Mouse (Mus musculus): ENCODE measurements around the gene Clec2g. TPM values are rescaled to one million over a fixed set of nuclear protein-coding genes. Genes with fewer than 3 reads are reported as not detected.

Gene Clec2g
- total and polyA plus RNA-seq, 3 experiments: 0.04 TPM; not detected in 2

DNA sequence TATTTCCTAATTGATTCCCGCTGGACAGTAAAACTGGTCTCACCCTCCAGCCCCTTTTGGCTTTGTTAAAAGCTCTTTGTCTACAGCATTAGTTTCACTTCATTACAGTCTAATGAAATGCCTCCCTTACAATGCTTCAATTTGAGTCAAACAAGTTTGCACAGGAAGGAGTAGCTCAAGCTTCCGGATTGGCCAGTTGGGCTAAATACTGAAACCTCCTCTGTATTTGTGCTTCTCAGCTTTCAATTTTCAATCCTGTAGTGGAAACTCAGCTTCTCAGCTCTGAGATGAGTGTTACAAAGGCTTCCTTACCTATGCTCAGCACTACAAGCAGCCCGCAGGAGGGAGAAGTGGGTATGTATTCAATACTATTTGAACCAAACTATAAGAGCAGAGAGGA, 58.6 kb downstream of the Clec2g start:
- Histone ChIP-seq H3K27ac (ENCODE audit: control insufficient read depth, low read depth, low read length) (no peak overlapping the region), H3K4me1 (ENCODE audit: control insufficient read depth in 1 of 2, insufficient read depth in 2 of 2, low read length in 2 of 2) (peaks cover 1 to 15% of the 10 kb centered on the region in 2 experiments; a peak in 3 of 4 replicates), H3K79me2 (ENCODE audit: control insufficient read depth, insufficient read depth, low read length, poor library complexity) (no peaks in the 10 kb centered on the region; the same call in 1 of the 2 replicates), H3K9ac (ENCODE audit: control insufficient read depth, low read depth, low read length, poor library complexity, severe bottlenecking) (no peak overlapping the region), H3K27me3 (ENCODE audit: control insufficient read depth in 1 of 2, insufficient read depth in 2 of 2, low read length in 2 of 2) (no peaks in the 10 kb centered on the region; a peak in 1 of 4 replicates), H3K36me3 (ENCODE audit: control insufficient read depth in 1 of 2, insufficient read depth in 2 of 2, low read length in 2 of 2) (peaks cover 0 to 8% of the 10 kb centered on the region in 2 experiments; a peak in 2 of 4 replicates), H3K4me3 (ENCODE audit: control insufficient read depth in 1 of 2, insufficient read depth in 1 of 2, low read depth in 2 of 2, low read length in 2 of 2) (no peak overlapping the region), H3K9me3 (replicated peaks; ENCODE audit: insufficient read depth, low read length) (no peaks in the 10 kb centered on the region)
- DNase-seq (ENCODE audit: low read depth, low spot score): no peak
- TF ChIP-seq BHLHE40 (IDR thresholded peaks at IDR 0.05; ENCODE audit: borderline replicate concordance, low read depth, low read length): no peak
- TF ChIP-seq MAZ (IDR thresholded peaks at IDR 0.05; ENCODE audit: low read depth, low read length): no peak
- TF ChIP-seq ZKSCAN1 (IDR thresholded peaks at IDR 0.05; ENCODE audit: low read depth, low read length): no peak
- no peak for TF ChIP-seq TCF12 (IDR thresholded peaks at IDR 0.05; ENCODE audit: low read depth, low read length)
- no peak for TF ChIP-seq ETS1 (IDR thresholded peaks at IDR 0.05; ENCODE audit: low read depth, low read length)
- TF ChIP-seq MAFK (IDR thresholded peaks at IDR 0.05; ENCODE audit: borderline replicate concordance, low read depth, low read length): no peak
- TF ChIP-seq ZNF384 (IDR thresholded peaks at IDR 0.05; ENCODE audit: low read depth, low read length): no peak
- TF ChIP-seq CHD2 (IDR thresholded peaks at IDR 0.05; ENCODE audit: low read length): no peak

DNA sequence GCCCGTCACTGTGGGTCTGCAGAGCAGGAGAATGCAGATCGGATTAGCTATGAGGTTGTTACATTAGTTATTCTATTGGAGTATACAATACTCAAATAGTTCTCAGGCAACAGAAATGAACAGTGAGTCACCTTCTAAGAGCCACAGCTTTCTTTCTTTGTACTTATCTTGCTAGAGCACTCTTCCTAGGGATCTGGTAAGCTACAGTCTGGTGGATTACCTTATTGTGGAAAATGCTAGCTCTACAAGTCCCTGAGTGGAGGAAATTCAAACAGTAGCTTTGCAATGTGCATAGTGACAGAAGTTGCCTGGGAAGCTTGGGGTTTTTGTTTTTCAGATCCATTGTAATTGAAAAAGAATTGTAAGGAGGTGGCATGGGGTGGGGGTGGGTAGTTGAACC, 59.0 kb downstream of the Clec2g start:
- TF ChIP-seq ZMIZ1 (IDR thresholded peaks at IDR 0.05; ENCODE audit: low read depth, low read length) (no peak), NELFE (IDR thresholded peaks at IDR 0.05; ENCODE audit: low read depth, low read length) (no peak), ZNF384 (IDR thresholded peaks at IDR 0.05; ENCODE audit: low read depth, low read length) (no peak), MEF2A (IDR thresholded peaks at IDR 0.05; ENCODE audit: extremely low read depth, insufficient replicate concordance, low read depth, low read length, poor library complexity, severe bottlenecking) (no peak), JUND (IDR thresholded peaks at IDR 0.05; ENCODE audit: low read depth, low read length) (no peak), POLR2A (IDR thresholded peaks at IDR 0.05; ENCODE audit: control insufficient read depth in 1 of 2, insufficient read depth in 1 of 2, low read depth in 1 of 2, low read length in 2 of 2, poor library complexity in 1 of 2) (no peak), MAFK (IDR thresholded peaks at IDR 0.05; ENCODE audit: borderline replicate concordance, low read depth, low read length) (no peak), GABPA (IDR thresholded peaks at IDR 0.05; ENCODE audit: low read depth, low read length) (no peak), TBP (IDR thresholded peaks at IDR 0.05; ENCODE audit: low read depth, low read length) (no peak), E2F4 (IDR thresholded peaks at IDR 0.05; ENCODE audit: borderline replicate concordance, low read depth, low read length) (no peak), HCFC1 (IDR thresholded peaks at IDR 0.05; ENCODE audit: low read depth, low read length) (no peak), MYC (IDR thresholded peaks at IDR 0.05; ENCODE audit: low read depth, low read length) (no peak), CHD2 (IDR thresholded peaks at IDR 0.05; ENCODE audit: low read length) (no peak), RCOR1 (IDR thresholded peaks at IDR 0.05; ENCODE audit: low read depth, low read length) (no peak)
- H3K27ac ChIP-seq (ENCODE audit: control insufficient read depth, low read depth, low read length): no peak overlapping the region
- peaks cover 0 to 11% of the 10 kb centered on the region in 2 experiments; a peak in 2 of 4 replicates for H3K36me3 ChIP-seq (ENCODE audit: control insufficient read depth in 1 of 2, insufficient read depth in 2 of 2, low read length in 2 of 2)
- H3K27me3 ChIP-seq (ENCODE audit: control insufficient read depth in 1 of 2, insufficient read depth in 2 of 2, low read length in 2 of 2): no peaks in the 10 kb centered on the region; a peak in 1 of 4 replicates
- no peak overlapping the region for H3K4me3 ChIP-seq (ENCODE audit: control insufficient read depth in 1 of 2, insufficient read depth in 1 of 2, low read depth in 2 of 2, low read length in 2 of 2)
- H3K4me1 ChIP-seq (ENCODE audit: control insufficient read depth in 1 of 2, insufficient read depth in 2 of 2, low read length in 2 of 2): peaks cover 2 to 15% of the 10 kb centered on the region in 2 experiments; a peak in 3 of 4 replicates
- H3K9me3 ChIP-seq (replicated peaks; ENCODE audit: insufficient read depth, low read length): no peaks in the 10 kb centered on the region
- H3K79me2 ChIP-seq (ENCODE audit: control insufficient read depth, insufficient read depth, low read length, poor library complexity): no peaks in the 10 kb centered on the region; the same call in 1 of the 2 replicates
- no peak overlapping the region for H3K9ac ChIP-seq (ENCODE audit: control insufficient read depth, low read depth, low read length, poor library complexity, severe bottlenecking)
- DNase-seq (ENCODE audit: low read depth, low spot score): no peak

Measured in MEL (cell line).